Mouse (Mus musculus) forebrain, embryonic 11.5 days (tissue): Measurements from ENCODE around the gene Fam83g. TPM values are rescaled to one million over a fixed set of nuclear protein-coding genes. Genes with fewer than 3 reads are reported as not detected.

ENCODE experiments used
- ATAC-seq: fragments of 200-750 bp; cut with Nextera tagmentation; replicated peaks from 2 replicates; pipeline ENCODE4 v1.8.0; 2017; ENCODE audit warnings: moderate TSS enrichment; ENCODE audit not compliant: low FRiP score
- DNase-seq: peaks from one replicate; pipeline ENCODE4 v3.0.0-alpha.2; 2017; ENCODE audit warnings: low spot score
- H3K27ac ChIP-seq: fragments of 300-500 bp; sonication (generic); 2 replicates; pipeline ENCODE4 v1.5.1; 2014; ENCODE audit warnings: low read depth, low read length
- H3K27me3 ChIP-seq: fragments of 300-500 bp; sonication (generic); 2 replicates; pipeline ENCODE4 v1.6.1; 2014; ENCODE audit warnings: mild to moderate bottlenecking, low read length, mixed read lengths; ENCODE audit not compliant: control insufficient read depth, insufficient read depth
- H3K36me3 ChIP-seq: fragments of 300-500 bp; sonication (generic); 2 replicates; pipeline ENCODE4 v1.6.1; 2014; ENCODE audit warnings: mild to moderate bottlenecking, low read length, moderate library complexity, mixed read lengths; ENCODE audit not compliant: control insufficient read depth, insufficient read depth
- H3K4me1 ChIP-seq: fragments of 300-500 bp; sonication (generic); replicated peaks from 2 replicates; pipeline ENCODE4 v1.6.1; 2014; ENCODE audit warnings: low read length, mixed read lengths; ENCODE audit not compliant: control insufficient read depth, insufficient read depth
- H3K4me2 ChIP-seq: fragments of 300-500 bp; sonication (generic); 2 replicates; pipeline ENCODE4 v1.6.1; 2014; ENCODE audit warnings: low read depth, mild to moderate bottlenecking, low read length, moderate library complexity, mixed read lengths; ENCODE audit not compliant: severe bottlenecking
- H3K4me3 ChIP-seq: fragments of 300-500 bp; sonication (generic); 2 replicates; pipeline ENCODE4 v1.5.1; 2014; ENCODE audit warnings: low read depth, low read length
- H3K9ac ChIP-seq: fragments of 300-500 bp; sonication (generic); 2 replicates; pipeline ENCODE4 v1.6.1; 2014; ENCODE audit warnings: low read length
- H3K9me3 ChIP-seq: fragments of 300-500 bp; sonication (generic); 2 replicates; pipeline ENCODE4 v1.6.1; 2016; ENCODE audit warnings: low read length, mixed read lengths; ENCODE audit not compliant: control insufficient read depth
- whole genome bisulfite sequencing: fragments of 180-500 bp; shearing (Covaris S2); extraction: QIAGEN DNeasy Blood & Tissue Kit; methylation state at CpG from one replicate; pipeline ENCODE4 v1.1.7; 2014; 5-methylcytosine and 5-hydroxymethylcytosine counted together
- polyA plus RNA-seq: library from polyadenylated mRNA; unstranded; fragments of >200 nt; fragmentation: Nextera tagmentation; extraction: Ambion mirVana; gene quantifications from 2 replicates; pipeline ENCODE4 v1.2.1, GENCODE M21; 2014

Gene Fam83g
- polyA plus RNA-seq, 1 experiment from 2014 or later, result 0.65 TPM

GRCm38 (mm10) chr11:61649626-61650025 lies 34.3 kb upstream of the Fam83g start:
- no peaks in the 10 kb centered on the region for H3K4me1 ChIP-seq
- H3K36me3 ChIP-seq, result no peaks in the 10 kb centered on the region
- no peak overlapping the region for H3K27ac ChIP-seq
- H3K9ac ChIP-seq, result no peak overlapping the region
- H3K9me3 ChIP-seq, result no peaks in the 10 kb centered on the region
- H3K4me2 ChIP-seq, result no peak overlapping the region
- ATAC-seq (no peak), DNase-seq (no peak)
- H3K27me3 ChIP-seq, result no peaks in the 10 kb centered on the region
- no peak overlapping the region for H3K4me3 ChIP-seq
- 91% methylated on average over 4 of the region's 4 CpGs for WGBS

DNA sequence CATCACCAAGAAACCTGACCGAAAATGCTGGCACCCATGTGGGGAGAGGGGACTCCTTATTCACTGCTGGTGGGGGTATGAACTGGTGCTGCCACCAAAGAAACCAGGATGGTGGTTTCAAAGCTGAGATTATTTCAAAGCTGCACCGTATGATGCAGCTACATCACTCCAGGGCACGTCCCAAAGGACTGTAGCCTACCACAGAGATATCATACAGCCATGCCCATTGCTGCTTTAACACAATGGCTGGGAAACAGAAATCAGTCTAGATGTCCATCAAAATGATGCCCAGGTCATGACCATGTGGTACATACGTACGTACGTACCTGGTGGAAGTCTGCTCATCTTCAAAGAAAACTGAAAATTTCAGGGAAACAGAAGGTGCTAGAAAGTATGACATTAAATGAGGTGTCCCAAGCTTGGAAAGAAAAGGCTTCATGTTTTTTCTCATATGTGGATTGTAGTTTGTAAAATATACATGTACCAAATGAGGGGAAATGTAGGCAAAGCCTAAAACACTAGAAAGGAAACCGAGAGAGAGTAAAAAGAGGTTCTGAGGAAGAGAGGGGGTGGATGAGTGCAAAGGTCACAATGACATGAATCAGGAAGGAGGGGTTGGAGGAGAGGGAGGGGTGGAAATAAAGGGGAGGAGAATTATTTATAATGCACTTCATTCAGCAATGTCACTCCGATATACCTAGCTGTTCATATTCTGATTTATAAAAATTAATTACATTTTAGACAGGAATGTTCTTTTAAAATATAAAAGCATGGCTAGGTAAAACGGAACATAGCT lies 33.2 kb upstream of the Fam83g start:
- Histone ChIP-seq H3K4me3 (no peak overlapping the region), H3K4me2 (no peak overlapping the region), H3K27me3 (no peaks in the 10 kb centered on the region), H3K36me3 (no peaks in the 10 kb centered on the region), H3K9me3 (no peaks in the 10 kb centered on the region), H3K27ac (no peak overlapping the region), H3K4me1 (no peaks in the 10 kb centered on the region), H3K9ac (no peak overlapping the region)
- ATAC-seq (no peak), DNase-seq (no peak)
- 87% methylated on average over 9 of the region's 9 CpGs for WGBS

DNA sequence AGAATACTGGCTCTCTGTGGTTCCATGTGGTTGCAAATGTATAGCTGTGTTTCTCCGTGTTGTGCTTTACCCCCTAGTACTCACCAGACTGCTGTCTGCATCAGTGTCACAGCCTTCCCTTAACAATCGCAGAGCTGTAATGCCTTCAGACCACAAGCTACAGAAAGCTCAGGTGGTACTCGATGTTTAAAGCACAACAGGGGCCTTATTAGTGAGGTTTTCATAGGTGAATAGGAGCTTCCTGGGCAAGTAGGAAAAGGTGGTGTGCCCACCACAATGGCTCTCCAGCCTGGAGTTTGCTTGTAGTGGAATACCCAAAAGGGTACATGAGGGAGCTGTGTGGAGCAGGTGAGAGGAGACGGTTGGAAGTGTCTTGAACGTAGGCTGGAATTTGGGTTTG lies 31.7 kb upstream of the Fam83g start:
- no peak for ATAC-seq
- no peak for DNase-seq
- Histone ChIP-seq H3K27me3 (no peaks in the 10 kb centered on the region), H3K4me3 (no peak overlapping the region), H3K27ac (no peak overlapping the region), H3K4me1 (no peaks in the 10 kb centered on the region), H3K36me3 (no peaks in the 10 kb centered on the region), H3K9ac (no peak overlapping the region), H3K9me3 (no peaks in the 10 kb centered on the region), H3K4me2 (no peak overlapping the region)
- WGBS, result 91% methylated on average over 5 of the region's 5 CpGs

GRCm38 (mm10) chr11:61652686-61653447 lies 31.0 kb upstream of the Fam83g start, which contains the start of gene Grap:
Gene Grap (plus strand): TSS chr11:61653265.
- no peak within 1 kb of the TSS for H3K27ac ChIP-seq
- WGBS, result 82% methylated on average over 10 of the region's 10 CpGs
- no peaks in the 10 kb centered on the region for H3K36me3 ChIP-seq
- no peak within 1 kb of the TSS for H3K4me3 ChIP-seq
- no peaks in the 10 kb centered on the region for H3K4me1 ChIP-seq
- H3K27me3 ChIP-seq, result no peaks in the 10 kb centered on the region
- no peaks in the 10 kb centered on the region for H3K9me3 ChIP-seq
- DNase-seq, result no peak
- no peak within 1 kb of the TSS for H3K9ac ChIP-seq
- ATAC-seq, result no peak
- H3K4me2 ChIP-seq, result no peak within 1 kb of the TSS

DNA sequence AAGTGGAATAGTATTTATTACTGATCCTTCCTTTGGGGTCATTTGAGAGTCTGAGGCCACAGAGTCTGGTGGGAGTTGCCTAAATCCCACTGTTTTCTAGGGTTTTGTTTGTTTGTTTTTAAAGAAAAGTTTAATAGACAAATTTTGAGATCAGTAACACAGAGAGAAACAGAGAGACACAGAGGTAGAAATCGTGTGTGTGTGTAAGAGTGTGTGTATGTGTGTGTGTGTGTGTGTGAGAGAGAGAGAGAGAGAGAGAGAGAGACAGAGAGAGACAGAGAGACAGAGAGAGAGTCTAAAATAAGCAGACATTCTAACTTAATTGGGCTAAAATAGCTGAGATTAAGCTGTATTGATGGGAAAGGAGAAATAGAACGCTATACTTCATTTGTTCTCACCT lies 30.3 kb upstream of the Fam83g start:
- no peak for DNase-seq
- no peak for ATAC-seq
- H3K9me3 ChIP-seq, result no peaks in the 10 kb centered on the region
- 70% methylated on average over 2 of the region's 2 CpGs for WGBS
- no peak overlapping the region for H3K9ac ChIP-seq
- H3K36me3 ChIP-seq, result no peaks in the 10 kb centered on the region
- H3K4me3 ChIP-seq, result no peak overlapping the region
- H3K4me2 ChIP-seq, result no peak overlapping the region
- H3K27ac ChIP-seq, result no peak overlapping the region
- no peaks in the 10 kb centered on the region for H3K4me1 ChIP-seq
- no peaks in the 10 kb centered on the region for H3K27me3 ChIP-seq

GRCm38 (mm10) chr11:61654786-61655311 lies 29.0 kb upstream of the Fam83g start:
- Histone ChIP-seq H3K9ac (no peak overlapping the region), H3K27ac (no peak overlapping the region), H3K4me1 (no peaks in the 10 kb centered on the region), H3K9me3 (no peaks in the 10 kb centered on the region), H3K4me3 (no peak overlapping the region), H3K4me2 (no peak overlapping the region), H3K27me3 (no peaks in the 10 kb centered on the region), H3K36me3 (no peaks in the 10 kb centered on the region)
- ATAC-seq (no peak), DNase-seq (no peak)
- 82% methylated on average over 4 of the region's 4 CpGs for WGBS

- Histone ChIP-seq H3K9me3 (no peaks in the 10 kb centered on the region), H3K9ac (no peak overlapping the region), H3K4me1 (no peaks in the 10 kb centered on the region), H3K4me3 (no peak overlapping the region), H3K36me3 (no peaks in the 10 kb centered on the region), H3K27ac (no peak overlapping the region), H3K4me2 (no peak overlapping the region), H3K27me3 (no peaks in the 10 kb centered on the region)
- WGBS, result 63% methylated on average over 4 of the region's 4 CpGs
- ATAC-seq (no peak), DNase-seq (no peak)
Observed at GRCm38 (mm10) chr11:61655649-61656048, 28.2 kb upstream of the Fam83g start.

DNA sequence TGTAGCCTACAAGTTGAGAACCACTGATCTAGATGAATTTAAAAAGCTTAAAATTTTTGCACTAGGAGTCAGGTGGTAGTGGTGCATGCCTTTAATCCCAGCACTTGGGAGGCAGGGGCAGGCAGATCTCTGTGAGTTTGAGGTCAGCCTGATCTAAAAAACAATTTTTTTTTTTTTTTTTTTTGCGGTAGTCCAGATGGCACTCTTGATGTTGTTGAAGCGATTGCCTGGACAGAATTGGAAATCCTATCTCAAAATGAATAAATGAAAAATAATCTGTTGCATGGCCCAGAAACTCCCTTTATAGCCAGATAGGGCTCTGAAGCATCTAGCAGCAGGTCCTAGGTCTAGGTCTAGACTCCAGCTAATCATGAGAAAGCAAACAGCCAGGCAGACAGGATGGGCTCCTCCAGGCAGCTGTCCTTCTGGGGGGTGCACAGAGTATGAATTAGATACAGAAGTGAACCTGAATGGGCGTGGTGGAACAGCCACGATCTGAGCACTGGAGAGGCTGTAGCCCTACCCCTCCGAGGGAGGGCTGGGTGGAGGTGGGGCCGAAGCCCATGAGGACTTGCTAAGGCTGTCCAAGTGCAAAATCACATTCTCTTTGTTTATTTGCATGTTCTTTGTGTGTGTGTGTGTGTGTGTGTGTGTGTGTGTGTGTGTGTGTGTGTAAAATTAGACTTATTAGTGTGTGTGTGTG lies 27.6 kb upstream of the Fam83g start:
- Histone ChIP-seq H3K9me3 (no peaks in the 10 kb centered on the region), H3K4me2 (no peak overlapping the region), H3K4me3 (no peak overlapping the region), H3K27me3 (no peaks in the 10 kb centered on the region), H3K27ac (no peak overlapping the region), H3K36me3 (no peaks in the 10 kb centered on the region), H3K4me1 (no peaks in the 10 kb centered on the region), H3K9ac (no peak overlapping the region)
- DNase-seq (no peak), ATAC-seq (no peak)
- WGBS, result 77% methylated on average over 6 of the region's 6 CpGs
